Mouse (Mus musculus): ENCODE measurements around the gene Tctn1. TPM values are rescaled to one million over a fixed set of nuclear protein-coding genes. Genes with fewer than 3 reads are reported as not detected.

The Tctn1 gene
- polyA plus RNA-seq, 1 experiment, result 41.4 TPM

DNA sequence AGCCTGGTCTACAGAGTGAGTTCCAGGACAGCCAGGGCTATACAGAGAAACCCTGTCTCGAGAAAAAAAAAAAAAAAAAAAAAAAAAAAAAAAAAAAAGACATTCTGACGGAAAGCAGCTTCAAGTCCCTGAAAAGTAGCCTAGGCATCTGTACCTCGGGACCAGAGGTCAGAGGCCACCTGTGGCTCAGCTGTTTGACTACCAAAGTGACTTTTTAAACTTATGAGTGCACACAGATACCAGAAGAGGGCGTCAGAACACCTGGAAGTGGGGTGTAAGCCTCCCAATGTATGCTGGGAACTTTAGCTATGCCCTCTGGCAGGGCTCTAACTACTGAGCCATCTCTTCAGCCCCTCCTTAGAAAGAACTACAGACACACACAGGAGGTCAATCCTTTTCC, 71.9 kb downstream of the Tctn1 start:
- Histone ChIP-seq H3K4me1 (replicated peaks; ENCODE audit: control insufficient read depth, insufficient read depth, low read length) (0 out of 2 replicates have a peak, but pooled peaks cover 2% of the 10 kb centered on the region), H3K27ac (ENCODE audit: control insufficient read depth, insufficient read depth, low read length) (no peak overlapping the region; the same call in 1 of the 2 replicates), H3K36me3 (ENCODE audit: control insufficient read depth, insufficient read depth, low read length) (no peaks in the 10 kb centered on the region), H3K27me3 (ENCODE audit: control insufficient read depth, insufficient read depth, low read length) (no peaks in the 10 kb centered on the region), H3K4me3 (ENCODE audit: control insufficient read depth, insufficient read depth, low read length) (no peak overlapping the region)
- DNase-seq, result no peak
- 56% methylated on average over 4 of the region's 4 CpGs for WGBS
- TF ChIP-seq CTCF (IDR thresholded peaks at IDR 0.05; ENCODE audit: borderline replicate concordance, control insufficient read depth, extremely low read depth, insufficient read depth, low read length, poor library complexity), result no peak
- no peak for TF ChIP-seq POLR2A (IDR thresholded peaks at IDR 0.05; ENCODE audit: control insufficient read depth, extremely low read depth, insufficient read depth, low read length, poor library complexity)

DNA sequence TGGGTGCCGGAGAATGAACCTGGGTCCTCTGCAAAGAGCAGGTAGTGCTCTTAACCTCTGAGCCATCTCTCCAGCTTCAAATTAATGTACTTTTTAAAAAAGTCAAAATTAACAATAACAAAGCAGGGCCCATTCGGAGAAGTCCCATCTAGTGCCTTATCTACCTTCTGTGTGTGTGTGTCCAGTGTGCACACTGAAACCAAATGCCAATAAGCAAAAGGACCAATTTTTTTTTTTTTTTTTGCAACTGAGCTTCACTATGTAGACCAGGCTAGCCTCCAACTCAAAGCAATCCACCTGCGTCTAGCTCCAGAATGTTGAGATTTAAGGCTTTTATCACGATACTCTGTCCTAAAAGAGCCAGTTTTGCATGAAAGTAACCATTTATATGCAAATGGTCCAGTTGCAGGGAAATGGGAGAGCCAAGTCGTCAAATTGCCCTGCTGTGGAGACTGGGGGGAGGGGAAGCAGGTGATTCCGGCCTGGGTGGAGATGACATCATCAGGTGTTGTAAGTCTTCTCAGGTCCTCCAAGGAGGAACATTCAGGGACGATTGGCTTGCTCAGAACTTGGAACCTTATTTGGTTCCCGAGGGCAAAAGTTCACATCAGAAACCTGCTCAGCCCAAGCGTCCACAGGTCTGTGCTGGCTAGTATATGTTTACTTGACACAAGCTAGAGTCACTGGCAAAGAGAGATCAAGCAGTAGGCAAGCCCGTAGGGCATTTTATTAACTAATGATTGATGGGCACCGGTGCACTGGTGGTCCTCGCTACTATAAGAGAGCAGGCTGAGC, 72.8 kb downstream of the Tctn1 start:
- H3K4me3 ChIP-seq (ENCODE audit: control insufficient read depth, insufficient read depth, low read length), result no peak overlapping the region

DNA sequence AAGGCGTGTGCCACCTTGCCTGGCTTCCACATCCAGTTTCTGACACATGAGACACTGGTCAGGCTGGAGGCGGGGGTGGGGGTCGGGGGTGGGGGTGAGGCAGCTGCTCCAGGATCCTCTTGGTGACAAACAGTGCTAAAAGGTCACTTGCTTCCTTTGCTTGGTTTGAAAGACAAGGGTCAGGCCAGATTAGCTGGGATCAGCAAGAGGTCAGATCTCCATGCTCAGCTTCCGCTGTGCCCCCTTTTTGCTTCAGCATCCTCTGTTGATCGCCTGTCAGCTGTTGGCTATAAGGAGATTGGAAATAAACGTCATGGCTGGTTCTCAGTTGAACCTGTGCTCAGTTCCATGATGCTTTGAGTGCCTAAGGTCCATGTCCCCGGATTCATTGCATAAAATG, 73.8 kb downstream of the Tctn1 start:
- Histone ChIP-seq H3K27me3 (ENCODE audit: control insufficient read depth, insufficient read depth, low read length) (no peaks in the 10 kb centered on the region), H3K27ac (ENCODE audit: control insufficient read depth, insufficient read depth, low read length) (no peak overlapping the region), H3K4me1 (replicated peaks; ENCODE audit: control insufficient read depth, insufficient read depth, low read length) (peaks cover 3% of the 10 kb centered on the region), H3K36me3 (ENCODE audit: control insufficient read depth, insufficient read depth, low read length) (no peaks in the 10 kb centered on the region), H3K4me3 (ENCODE audit: control insufficient read depth, insufficient read depth, low read length) (no peak overlapping the region)
- WGBS, result 93% methylated on average over 7 of the region's 7 CpGs
- no peak for DNase-seq
- TF ChIP-seq POLR2A (IDR thresholded peaks at IDR 0.05; ENCODE audit: control insufficient read depth, extremely low read depth, insufficient read depth, low read length, poor library complexity) (no peak), CTCF (IDR thresholded peaks at IDR 0.05; ENCODE audit: borderline replicate concordance, control insufficient read depth, extremely low read depth, insufficient read depth, low read length, poor library complexity) (no peak)

More for the DNA sequence above, 72.8 kb downstream of the Tctn1 start:
- Histone ChIP-seq H3K27ac (ENCODE audit: control insufficient read depth, insufficient read depth, low read length) (no peak overlapping the region), H3K36me3 (ENCODE audit: control insufficient read depth, insufficient read depth, low read length) (no peaks in the 10 kb centered on the region), H3K27me3 (ENCODE audit: control insufficient read depth, insufficient read depth, low read length) (no peaks in the 10 kb centered on the region), H3K4me1 (replicated peaks; ENCODE audit: control insufficient read depth, insufficient read depth, low read length) (0 out of 2 replicates have a peak, but pooled peaks cover 2% of the 10 kb centered on the region)
- DNase-seq, result no peak
- no peak for TF ChIP-seq CTCF (IDR thresholded peaks at IDR 0.05; ENCODE audit: borderline replicate concordance, control insufficient read depth, extremely low read depth, insufficient read depth, low read length, poor library complexity)
- TF ChIP-seq POLR2A (IDR thresholded peaks at IDR 0.05; ENCODE audit: control insufficient read depth, extremely low read depth, insufficient read depth, low read length, poor library complexity), result no peak
- 94% methylated on average over 12 of the region's 12 CpGs for WGBS

DNA sequence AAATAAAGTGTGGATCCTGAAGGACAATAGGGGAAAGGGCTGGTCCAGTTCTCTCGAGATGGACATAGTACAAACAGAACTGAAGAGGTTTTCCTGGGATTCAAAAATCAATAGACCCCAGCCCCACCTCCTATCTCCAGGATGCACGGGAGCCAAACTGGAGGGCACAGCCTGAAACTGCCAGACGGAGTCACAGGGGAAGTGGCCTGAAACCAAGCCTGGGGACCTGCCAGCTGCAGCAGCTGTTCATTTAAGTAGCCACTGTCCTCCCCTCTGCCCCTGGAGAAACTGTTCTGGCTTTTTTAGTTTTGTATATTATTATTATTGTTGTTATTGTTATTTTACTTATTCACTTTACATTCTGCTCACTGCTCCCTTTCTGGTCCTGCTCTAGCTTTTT, 75.1 kb downstream of the Tctn1 start:
- Histone ChIP-seq H3K27ac (ENCODE audit: control insufficient read depth, insufficient read depth, low read length) (no peak overlapping the region), H3K36me3 (ENCODE audit: control insufficient read depth, insufficient read depth, low read length) (no peaks in the 10 kb centered on the region), H3K4me1 (replicated peaks; ENCODE audit: control insufficient read depth, insufficient read depth, low read length) (peaks cover 15% of the 10 kb centered on the region), H3K4me3 (ENCODE audit: control insufficient read depth, insufficient read depth, low read length) (no peak overlapping the region), H3K27me3 (ENCODE audit: control insufficient read depth, insufficient read depth, low read length) (no peaks in the 10 kb centered on the region)
- no peak for DNase-seq
- TF ChIP-seq POLR2A (IDR thresholded peaks at IDR 0.05; ENCODE audit: control insufficient read depth, extremely low read depth, insufficient read depth, low read length, poor library complexity) (no peak), CTCF (IDR thresholded peaks at IDR 0.05; ENCODE audit: borderline replicate concordance, control insufficient read depth, extremely low read depth, insufficient read depth, low read length, poor library complexity) (no peak)
- 44% methylated on average over 3 of the region's 3 CpGs for WGBS

Other genes starting within 250 kb of the Tctn1 start
- gene Cux2, start 214.4 kb downstream of the Tctn1 start, polyA plus RNA-seq (2012; rRNA removed), result 0.18 and 0.75 TPM in 2 replicates
- 0.79 and 169 TPM in 2 replicates for gene Myl2, start 163.5 kb downstream of the Tctn1 start, polyA plus RNA-seq (2012; rRNA removed)
- 0.23 and 0.42 TPM in 2 replicates for gene Ccdc63, start 123.6 kb downstream of the Tctn1 start, polyA plus RNA-seq (2012; rRNA removed)
- gene Ppp1cc, start 106.2 kb downstream of the Tctn1 start, polyA plus RNA-seq (2012; rRNA removed), result 194 and 220 TPM in 2 replicates
- gene Hvcn1, start 57.7 kb downstream of the Tctn1 start, polyA plus RNA-seq (2012; rRNA removed), result 43.9 and 49.9 TPM in 2 replicates
- 72.4 and 78.8 TPM in 2 replicates for gene Pptc7, start 19.9 kb upstream of the Tctn1 start, polyA plus RNA-seq (2012; rRNA removed)
- gene Rad9b, start 89.8 kb upstream of the Tctn1 start, polyA plus RNA-seq (2012; rRNA removed), result 6.3 and 7.2 TPM in 2 replicates
- 38.7 and 54.5 TPM in 2 replicates for gene Vps29, start 89.9 kb upstream of the Tctn1 start, polyA plus RNA-seq (2012; rRNA removed)
- gene Gpn3, start 107.4 kb upstream of the Tctn1 start, polyA plus RNA-seq (2012; rRNA removed), result 103 TPM in 2 replicates
- 52.6 and 54.4 TPM in 2 replicates for gene Fam216a, start 107.9 kb upstream of the Tctn1 start, polyA plus RNA-seq (2012; rRNA removed)
- gene Arpc3, start 127.4 kb upstream of the Tctn1 start, polyA plus RNA-seq (2012; rRNA removed), result 220 and 224 TPM in 2 replicates
- gene Anapc7, start 157.2 kb upstream of the Tctn1 start, polyA plus RNA-seq (2012; rRNA removed), result 39.9 and 48.2 TPM in 2 replicates
- 84.7 and 175 TPM in 2 replicates for gene Atp2a2, start 237.8 kb upstream of the Tctn1 start, polyA plus RNA-seq (2012; rRNA removed)

All from thymus, adult 2 months (tissue).